Mouse (Mus musculus) testis, postnatal 14 days (tissue): Measurements from ENCODE around the gene 4930438A08Rik.
"Not testable (repeated sequence)": the region's sequence is repeated elsewhere in the genome, so short reads cannot be mapped to it uniquely, and the experiment has no call there.

Source experiments
- DNase-seq: peaks from one replicate; pipeline ENCODE4 v3.0.0; 2021; ENCODE audit warnings: low spot score

The 4930438A08Rik gene

GRCm38 (mm10) chr11:58274572-58274971 lies at the start of gene 4930438A08Rik:
Gene 4930438A08Rik (plus strand): TSS chr11:58274799.
- no peak for DNase-seq

GRCm38 (mm10) chr11:58224872-58225271 lies 49.7 kb upstream of the 4930438A08Rik start:
- not testable (repeated sequence) for DNase-seq

- peak; percentile 45 for DNase-seq
Observed at GRCm38 (mm10) chr11:58225655-58226054, 48.9 kb upstream of the 4930438A08Rik start.

GRCm38 (mm10) chr11:58226425-58226824 lies 48.2 kb upstream of the 4930438A08Rik start:
- DNase-seq: no peak

- not testable (repeated sequence) for DNase-seq
Observed at GRCm38 (mm10) chr11:58228021-58228420, 46.6 kb upstream of the 4930438A08Rik start.

GRCm38 (mm10) chr11:58230396-58230910 lies 44.1 kb upstream of the 4930438A08Rik start:
- DNase-seq: no peak

GRCm38 (mm10) chr11:58231156-58231555 lies 43.4 kb upstream of the 4930438A08Rik start:
- no peak for DNase-seq

- not testable (repeated sequence) for DNase-seq
Observed at GRCm38 (mm10) chr11:58234551-58234950, 40.0 kb upstream of the 4930438A08Rik start.

GRCm38 (mm10) chr11:58235152-58235551 lies 39.4 kb upstream of the 4930438A08Rik start:
- peak; percentile 46 for DNase-seq

- peak; percentile 76 for DNase-seq
Observed at GRCm38 (mm10) chr11:58238840-58239791, 35.5 kb upstream of the 4930438A08Rik start.

GRCm38 (mm10) chr11:58247294-58247693 lies 27.3 kb upstream of the 4930438A08Rik start:
- no peak for DNase-seq

GRCm38 (mm10) chr11:58249203-58249981 lies 25.2 kb upstream of the 4930438A08Rik start:
- DNase-seq: no peak

- no peak for DNase-seq
Observed at GRCm38 (mm10) chr11:58250550-58250949, 24.0 kb upstream of the 4930438A08Rik start.

GRCm38 (mm10) chr11:58254411-58254810 lies 20.2 kb upstream of the 4930438A08Rik start:
- no peak for DNase-seq

- DNase-seq: no peak
Observed at GRCm38 (mm10) chr11:58257816-58258215, 16.8 kb upstream of the 4930438A08Rik start.

- DNase-seq: no peak
Observed at GRCm38 (mm10) chr11:58260156-58260555, 14.4 kb upstream of the 4930438A08Rik start.

- no peak for DNase-seq
Observed at GRCm38 (mm10) chr11:58261826-58262225, 12.8 kb upstream of the 4930438A08Rik start.

GRCm38 (mm10) chr11:58262336-58262735 lies 12.3 kb upstream of the 4930438A08Rik start:
- no peak for DNase-seq

- no peak for DNase-seq
Observed at GRCm38 (mm10) chr11:58263516-58263915, 11.1 kb upstream of the 4930438A08Rik start.

GRCm38 (mm10) chr11:58264546-58264945 lies 10.1 kb upstream of the 4930438A08Rik start:
- DNase-seq: no peak

- DNase-seq: no peak
Observed at GRCm38 (mm10) chr11:58268285-58268684, 6.3 kb upstream of the 4930438A08Rik start.

- no peak for DNase-seq
Observed at GRCm38 (mm10) chr11:58275756-58276155, 1.2 kb downstream of the 4930438A08Rik start.
